Mouse (Mus musculus): ENCODE results near the gene Rasd2. TPM values are rescaled to one million over a fixed set of nuclear protein-coding genes. Genes with fewer than 3 reads are reported as not detected.

The Rasd2 gene
- polyA plus RNA-seq (2012; rRNA removed), result 39.5 and 57.3 TPM in 2 replicates

GRCm38 (mm10) chr8:75213686-75214085, at the start of gene Rasd2:
Gene Rasd2, plus strand, starts transcription at chr8:75213944.
- no peak for DNase-seq (ENCODE audit: extremely low spot score in 1 of 2, low spot score in 1 of 2)

DNA sequence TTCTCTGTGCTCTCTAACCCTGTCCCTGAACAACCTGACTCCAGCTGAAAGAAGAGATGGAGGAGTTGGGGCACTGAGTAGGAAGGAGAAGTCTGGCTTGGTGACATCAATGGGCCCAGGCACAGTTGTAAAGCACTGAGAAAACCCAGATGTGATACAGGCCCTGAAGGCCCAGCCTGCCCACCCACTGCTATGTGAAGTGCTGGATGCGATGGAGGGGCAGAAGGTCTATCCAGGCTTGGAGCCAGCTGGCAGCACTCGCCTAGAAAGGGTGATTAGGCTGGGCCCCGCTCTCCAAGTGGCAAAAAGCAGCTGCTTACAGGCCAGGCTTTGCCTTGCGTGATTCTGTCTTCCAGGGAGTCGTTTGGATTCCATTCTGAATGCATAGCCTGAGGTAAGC, 44.4 kb upstream of the Rasd2 start:
- no peak for DNase-seq (ENCODE audit: extremely low spot score in 1 of 2, low spot score in 1 of 2)

GRCm38 (mm10) chr8:75172009-75172685, 41.6 kb upstream of the Rasd2 start:
- no peak for DNase-seq (ENCODE audit: extremely low spot score in 1 of 2, low spot score in 1 of 2)

- no peak for DNase-seq (ENCODE audit: extremely low spot score in 1 of 2, low spot score in 1 of 2)
Measured at GRCm38 (mm10) chr8:75193022-75193421, 20.7 kb upstream of the Rasd2 start.

- no peak for DNase-seq (ENCODE audit: extremely low spot score in 1 of 2, low spot score in 1 of 2)
Measured at GRCm38 (mm10) chr8:75194473-75195071, 19.2 kb upstream of the Rasd2 start.

- DNase-seq (ENCODE audit: extremely low spot score in 1 of 2, low spot score in 1 of 2), result no peak
Measured at GRCm38 (mm10) chr8:75197170-75197569, 16.6 kb upstream of the Rasd2 start.

DNA sequence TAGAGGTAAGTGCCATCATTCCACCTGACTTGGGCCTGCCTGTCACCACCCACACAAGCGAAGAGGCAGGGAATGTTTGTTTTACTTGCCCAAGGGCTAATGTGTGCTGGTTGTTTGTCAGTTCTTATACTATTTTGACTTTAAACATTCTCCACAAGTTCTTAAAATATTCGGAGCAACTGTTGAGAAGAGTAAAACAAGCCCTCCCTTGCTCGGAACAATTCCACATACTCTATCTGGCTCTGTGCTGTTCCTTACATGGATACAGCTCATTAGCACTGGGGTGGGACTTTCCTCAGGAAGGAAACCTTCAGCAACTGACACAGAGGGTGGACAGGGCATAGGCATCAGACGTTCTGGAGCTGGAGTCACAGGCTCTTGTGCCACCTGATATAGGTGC, 15.9 kb upstream of the Rasd2 start:
- no peak for DNase-seq (ENCODE audit: extremely low spot score in 1 of 2, low spot score in 1 of 2)

- no peak for DNase-seq (ENCODE audit: extremely low spot score in 1 of 2, low spot score in 1 of 2)
Measured at GRCm38 (mm10) chr8:75198300-75198699, 15.4 kb upstream of the Rasd2 start.

DNA sequence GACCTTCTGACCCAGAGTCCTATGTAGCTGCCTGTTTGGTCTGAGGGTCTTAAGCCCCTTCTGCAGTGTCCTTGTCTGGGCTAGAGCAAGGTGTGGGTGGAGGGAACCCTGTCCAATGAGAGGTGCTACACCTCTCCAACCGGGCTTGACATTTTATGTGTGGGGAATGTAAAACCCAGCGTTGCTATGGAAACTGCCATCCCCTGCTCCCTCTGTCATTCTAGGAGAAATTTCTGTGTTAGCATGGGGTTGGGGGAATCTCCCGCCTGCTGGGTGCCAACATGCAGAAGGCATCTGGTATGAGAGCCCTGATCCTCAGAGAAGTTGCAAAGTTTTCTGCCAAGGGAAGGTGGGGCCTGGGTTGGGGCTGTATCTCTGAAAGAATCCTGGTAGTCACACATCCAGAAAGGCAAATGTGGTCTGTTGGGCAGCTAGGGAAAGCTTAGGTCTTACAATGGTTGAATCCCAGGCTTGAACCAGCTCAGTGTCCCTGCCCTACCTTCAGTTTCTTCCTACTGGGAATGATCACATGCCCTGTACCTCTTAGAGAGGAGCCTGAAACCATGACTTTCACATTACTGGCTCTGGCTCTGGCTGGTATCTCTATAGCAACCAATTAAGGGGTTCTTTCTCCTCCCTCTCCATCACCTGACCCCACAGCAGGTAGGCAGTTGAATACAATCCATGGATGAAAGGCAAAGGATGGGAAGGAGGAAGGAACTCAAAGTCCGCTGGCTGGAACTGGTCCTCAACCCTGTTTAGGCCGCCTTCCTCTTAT, 14.6 kb upstream of the Rasd2 start:
- DNase-seq (ENCODE audit: extremely low spot score in 1 of 2, low spot score in 1 of 2), result no peak

GRCm38 (mm10) chr8:75199914-75200313, 13.8 kb upstream of the Rasd2 start:
- DNase-seq (ENCODE audit: extremely low spot score in 1 of 2, low spot score in 1 of 2), result no peak

GRCm38 (mm10) chr8:75202041-75202656, 11.6 kb upstream of the Rasd2 start:
- DNase-seq (ENCODE audit: extremely low spot score in 1 of 2, low spot score in 1 of 2), result no peak

DNA sequence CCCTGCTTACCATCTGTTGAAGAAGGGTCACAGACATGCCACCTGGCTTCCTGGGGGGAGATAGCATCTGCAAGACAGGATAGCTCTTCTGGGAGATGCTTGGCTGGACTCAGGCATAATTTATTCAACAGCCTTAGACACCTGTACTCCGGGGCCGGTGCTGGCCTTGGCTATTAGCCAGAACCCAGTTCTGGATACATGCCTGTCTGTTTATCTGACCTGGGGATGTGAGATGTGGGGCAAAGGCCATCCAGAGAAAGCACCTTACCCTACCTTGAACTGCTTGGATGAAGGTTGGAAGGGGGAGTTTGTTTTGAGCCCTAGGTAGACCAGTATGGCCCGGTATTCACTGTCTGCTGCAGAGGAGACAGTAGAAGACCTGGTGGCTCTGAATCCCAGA, 10.8 kb upstream of the Rasd2 start:
- DNase-seq (ENCODE audit: extremely low spot score in 1 of 2, low spot score in 1 of 2), result no peak

- DNase-seq (ENCODE audit: extremely low spot score in 1 of 2, low spot score in 1 of 2), result no peak
Measured at GRCm38 (mm10) chr8:75203420-75203819, 10.3 kb upstream of the Rasd2 start.

- DNase-seq (ENCODE audit: extremely low spot score in 1 of 2, low spot score in 1 of 2), result no peak
Measured at GRCm38 (mm10) chr8:75204190-75204868, 9.4 kb upstream of the Rasd2 start.

- no peak for DNase-seq (ENCODE audit: extremely low spot score in 1 of 2, low spot score in 1 of 2)
Measured at GRCm38 (mm10) chr8:75211461-75211860, 2.3 kb upstream of the Rasd2 start.

GRCm38 (mm10) chr8:75212631-75213306, 975 bp upstream of the Rasd2 start:
- peak; percentile 57 to 86 for DNase-seq (ENCODE audit: extremely low spot score in 1 of 2, low spot score in 1 of 2)

GRCm38 (mm10) chr8:75213307-75213651, 465 bp upstream of the Rasd2 start:
- DNase-seq (ENCODE audit: extremely low spot score in 1 of 2, low spot score in 1 of 2), result no peak

DNA sequence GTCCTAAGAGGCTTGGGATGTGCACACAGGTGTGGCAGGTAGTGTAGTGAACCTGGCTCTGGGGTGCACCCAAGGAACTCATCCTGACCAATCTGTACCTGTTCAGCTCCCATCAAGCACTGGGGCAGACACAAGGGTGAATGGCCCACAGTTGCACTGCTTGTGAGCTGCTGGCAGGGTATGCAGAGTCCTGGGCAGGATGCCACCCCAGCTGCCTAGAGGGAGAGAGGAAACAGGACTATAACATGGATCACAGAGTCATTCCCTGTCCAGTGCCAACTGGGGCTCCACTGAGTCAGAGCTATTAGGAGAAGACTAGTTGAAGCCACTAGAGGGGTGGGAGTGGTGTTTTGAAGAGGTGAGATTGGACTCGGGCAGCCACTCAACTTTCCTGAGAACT, 1.3 kb downstream of the Rasd2 start:
- peak in 1 of 2 experiments; percentile 56 for DNase-seq (ENCODE audit: extremely low spot score in 1 of 2, low spot score in 1 of 2)

DNA sequence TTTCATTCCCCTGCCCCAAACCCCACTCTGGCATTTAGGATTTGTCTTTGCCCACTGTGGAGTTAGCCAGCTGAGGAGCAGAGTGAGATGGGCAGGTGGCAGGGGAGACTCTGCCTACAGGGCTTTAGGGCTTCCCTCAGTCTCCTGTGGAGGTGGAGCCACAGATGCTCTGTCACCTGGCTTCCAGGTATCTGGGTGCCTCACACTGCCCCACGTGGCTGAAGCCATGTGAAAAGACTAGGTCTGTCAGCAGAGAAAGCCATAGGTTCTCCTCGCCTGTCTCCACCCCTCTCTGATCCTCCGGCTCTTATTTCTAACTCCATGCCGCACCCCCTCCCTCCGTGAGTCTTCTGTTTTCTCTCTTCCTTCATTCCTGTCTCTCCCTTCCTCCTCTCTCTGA, 2.2 kb downstream of the Rasd2 start:
- DNase-seq (ENCODE audit: extremely low spot score in 1 of 2, low spot score in 1 of 2), result no peak

DNA sequence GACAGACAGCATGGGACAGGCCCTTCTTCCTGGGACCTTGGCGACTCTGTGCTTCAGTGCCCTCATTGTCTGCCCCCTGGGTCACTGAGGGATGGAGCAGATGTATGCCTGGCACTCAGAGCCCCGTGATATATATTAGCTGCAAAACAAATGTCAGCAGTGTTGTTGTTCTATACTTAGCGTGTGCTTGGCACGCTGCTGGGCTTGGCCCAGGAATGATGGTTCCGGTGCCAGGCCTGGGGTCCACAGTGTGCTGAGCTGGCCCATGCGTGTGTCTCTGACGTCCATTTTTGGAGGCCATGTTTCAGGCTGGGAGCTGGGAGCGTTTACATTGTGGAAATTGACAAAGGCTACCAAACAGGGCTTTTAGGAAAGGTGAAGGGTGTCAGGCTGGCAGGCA, 3.1 kb downstream of the Rasd2 start:
- no peak for DNase-seq (ENCODE audit: extremely low spot score in 1 of 2, low spot score in 1 of 2)

Measured in frontal cortex, adult 2 months (tissue).